Mouse (Mus musculus): Measurements from ENCODE around the gene Nat8f2. TPM values are rescaled to one million over a fixed set of nuclear protein-coding genes. Genes with fewer than 3 reads are reported as not detected.
"Not testable (repeated sequence)": the region's sequence is repeated elsewhere in the genome, so short reads cannot be mapped to it uniquely, and the experiment has no call there.

The Nat8f2 gene
- polyA plus RNA-seq, 1 experiment: 0.02 TPM

GRCm38 (mm10) chr6:85908341-85908740, 39.4 kb upstream of the Nat8f2 start:
- 72% methylated on average over 3 of the region's 3 CpGs for WGBS
- Histone ChIP-seq H3K27me3 (ENCODE audit: control insufficient read depth, insufficient read depth, low read length) (no peaks in the 10 kb centered on the region), H3K36me3 (ENCODE audit: control insufficient read depth, insufficient read depth, low read length) (0 out of 2 replicates have a peak, but pooled peaks cover 1% of the 10 kb centered on the region), H3K4me3 (ENCODE audit: extremely low read depth, insufficient read depth, insufficient read length) (no peak overlapping the region), H3K27ac (ENCODE audit: insufficient read depth, low read length) (no peak overlapping the region), H3K4me1 (ENCODE audit: control insufficient read depth, insufficient read depth, insufficient read length) (no peaks in the 10 kb centered on the region)
- TF ChIP-seq POLR2A (IDR thresholded peaks at IDR 0.05; ENCODE audit: low read depth, low read length) (no peak), CTCF (IDR thresholded peaks at IDR 0.05; ENCODE audit: extremely low read depth, insufficient read depth, insufficient read length, insufficient replicate concordance) (no peak)
- DNase-seq (ENCODE audit: low read depth in 1 of 2, low spot score in 2 of 2): no peak

- H3K27ac ChIP-seq (ENCODE audit: insufficient read depth, low read length); H3K4me3 ChIP-seq (ENCODE audit: extremely low read depth, insufficient read depth, insufficient read length); H3K27me3 ChIP-seq (ENCODE audit: control insufficient read depth, insufficient read depth, low read length); H3K4me1 ChIP-seq (ENCODE audit: control insufficient read depth, insufficient read depth, insufficient read length); H3K36me3 ChIP-seq (ENCODE audit: control insufficient read depth, insufficient read depth, low read length); DNase-seq (ENCODE audit: low read depth in 1 of 2, low spot score in 2 of 2): not testable (repeated sequence)
- 91% methylated on average over 2 of the region's 2 CpGs for WGBS
Measured at GRCm38 (mm10) chr6:85906911-85907351, 38.0 kb upstream of the Nat8f2 start.

- not testable (repeated sequence) for H3K4me1 ChIP-seq (ENCODE audit: control insufficient read depth, insufficient read depth, insufficient read length); H3K27me3 ChIP-seq (ENCODE audit: control insufficient read depth, insufficient read depth, low read length); H3K36me3 ChIP-seq (ENCODE audit: control insufficient read depth, insufficient read depth, low read length)
- TF ChIP-seq CTCF (IDR thresholded peaks at IDR 0.05; ENCODE audit: extremely low read depth, insufficient read depth, insufficient read length, insufficient replicate concordance): peak; percentile 50; the same call in 1 of the 2 replicates
- 10% methylated on average over 20 of the region's 20 CpGs for WGBS
- Histone ChIP-seq H3K4me3 (ENCODE audit: extremely low read depth, insufficient read depth, insufficient read length) (peak within 1 kb of the TSS; percentile 70), H3K27ac (ENCODE audit: insufficient read depth, low read length) (peak within 1 kb of the TSS; percentile 77)
- DNase-seq (ENCODE audit: low read depth in 1 of 2, low spot score in 2 of 2): peak; percentile 29 to 72
Measured at GRCm38 (mm10) chr6:85904642-85905061, 35.7 kb upstream of the Nat8f2 start, which contains the start of gene Nat8f4. Gene Nat8f4 (minus strand): TSS chr6:85904884.

GRCm38 (mm10) chr6:85902303-85902702, 33.3 kb upstream of the Nat8f2 start:
- no peak for DNase-seq (ENCODE audit: low read depth in 1 of 2, low spot score in 2 of 2)
- TF ChIP-seq POLR2A (IDR thresholded peaks at IDR 0.05; ENCODE audit: low read depth, low read length): no peak
- no peak for TF ChIP-seq CTCF (IDR thresholded peaks at IDR 0.05; ENCODE audit: extremely low read depth, insufficient read depth, insufficient read length, insufficient replicate concordance)
- H3K27ac ChIP-seq (ENCODE audit: insufficient read depth, low read length): no peak overlapping the region
- 90% methylated on average over 2 of the region's 2 CpGs for WGBS
- H3K27me3 ChIP-seq (ENCODE audit: control insufficient read depth, insufficient read depth, low read length): no peaks in the 10 kb centered on the region
- H3K4me1 ChIP-seq (ENCODE audit: control insufficient read depth, insufficient read depth, insufficient read length): no peaks in the 10 kb centered on the region
- H3K4me3 ChIP-seq (ENCODE audit: extremely low read depth, insufficient read depth, insufficient read length): no peak overlapping the region
- no peaks in the 10 kb centered on the region for H3K36me3 ChIP-seq (ENCODE audit: control insufficient read depth, insufficient read depth, low read length)

GRCm38 (mm10) chr6:85898596-85899475, 29.9 kb upstream of the Nat8f2 start:
- H3K27me3 ChIP-seq (ENCODE audit: control insufficient read depth, insufficient read depth, low read length); DNase-seq (ENCODE audit: low read depth in 1 of 2, low spot score in 2 of 2); H3K4me1 ChIP-seq (ENCODE audit: control insufficient read depth, insufficient read depth, insufficient read length); H3K4me3 ChIP-seq (ENCODE audit: extremely low read depth, insufficient read depth, insufficient read length); H3K36me3 ChIP-seq (ENCODE audit: control insufficient read depth, insufficient read depth, low read length); H3K27ac ChIP-seq (ENCODE audit: insufficient read depth, low read length): not testable (repeated sequence)
- WGBS: 76% methylated on average over 7 of the region's 8 CpGs

- H3K4me1 ChIP-seq (ENCODE audit: control insufficient read depth, insufficient read depth, insufficient read length); H3K4me3 ChIP-seq (ENCODE audit: extremely low read depth, insufficient read depth, insufficient read length); H3K27ac ChIP-seq (ENCODE audit: insufficient read depth, low read length); H3K27me3 ChIP-seq (ENCODE audit: control insufficient read depth, insufficient read depth, low read length); DNase-seq (ENCODE audit: low read depth in 1 of 2, low spot score in 2 of 2); H3K36me3 ChIP-seq (ENCODE audit: control insufficient read depth, insufficient read depth, low read length): not testable (repeated sequence)
- 75% methylated on average over 25 of the region's 25 CpGs for WGBS
- TF ChIP-seq CTCF (IDR thresholded peaks at IDR 0.05; ENCODE audit: extremely low read depth, insufficient read depth, insufficient read length, insufficient replicate concordance): peak; percentile 40; the same call in 1 of the 2 replicates
Measured at GRCm38 (mm10) chr6:85895061-85895648, 26.2 kb upstream of the Nat8f2 start.

- no peak overlapping the region for H3K4me3 ChIP-seq (ENCODE audit: extremely low read depth, insufficient read depth, insufficient read length)
- WGBS: 80% methylated on average over 2 of the region's 2 CpGs
- no peaks in the 10 kb centered on the region for H3K27me3 ChIP-seq (ENCODE audit: control insufficient read depth, insufficient read depth, low read length)
- no peaks in the 10 kb centered on the region for H3K4me1 ChIP-seq (ENCODE audit: control insufficient read depth, insufficient read depth, insufficient read length)
- H3K27ac ChIP-seq (ENCODE audit: insufficient read depth, low read length): no peak overlapping the region
- no peak for DNase-seq (ENCODE audit: low read depth in 1 of 2, low spot score in 2 of 2)
- TF ChIP-seq POLR2A (IDR thresholded peaks at IDR 0.05; ENCODE audit: low read depth, low read length) (no peak), CTCF (IDR thresholded peaks at IDR 0.05; ENCODE audit: extremely low read depth, insufficient read depth, insufficient read length, insufficient replicate concordance) (no peak)
- no peaks in the 10 kb centered on the region for H3K36me3 ChIP-seq (ENCODE audit: control insufficient read depth, insufficient read depth, low read length)
Measured at GRCm38 (mm10) chr6:85888961-85889360, 20.0 kb upstream of the Nat8f2 start.

All from spleen, adult 2 months (tissue).